Mouse (Mus musculus) intestine, postnatal 0 days (tissue): ENCODE data around the gene Foxc1. TPM values are rescaled to one million over a fixed set of nuclear protein-coding genes. Genes with fewer than 3 reads are reported as not detected.

ENCODE experiments used
- ATAC-seq: fragments of 200-750 bp; cut with Nextera tagmentation; 2 replicates; pipeline ENCODE4 v1.8.0; 2017; ENCODE audit warnings: mild to moderate bottlenecking, moderate TSS enrichment, moderate library complexity
- H3K27ac ChIP-seq: fragments of 300-500 bp; sonication (generic); 2 replicates; pipeline ENCODE4 v1.5.1; 2014; ENCODE audit warnings: mild to moderate bottlenecking, low read depth, low read length, moderate library complexity
- H3K27me3 ChIP-seq: fragments of 300-500 bp; sonication (generic); replicated peaks from 2 replicates; pipeline ENCODE4 v1.6.1; 2014; ENCODE audit warnings: low read length, mixed read lengths; ENCODE audit not compliant: control insufficient read depth, insufficient read depth
- H3K36me3 ChIP-seq: fragments of 300-500 bp; sonication (generic); 2 replicates; pipeline ENCODE4 v1.6.1; 2014; ENCODE audit warnings: mild to moderate bottlenecking, moderate library complexity; ENCODE audit not compliant: control insufficient read depth, insufficient read depth
- H3K4me1 ChIP-seq: fragments of 300-500 bp; sonication (generic); replicated peaks from 2 replicates; pipeline ENCODE4 v1.6.1; 2014; ENCODE audit warnings: antibody characterized with exemption, low read length, mixed read lengths; ENCODE audit not compliant: control insufficient read depth, insufficient read depth
- H3K4me2 ChIP-seq: fragments of 300-500 bp; sonication (generic); replicated peaks from 2 replicates; pipeline ENCODE4 v1.6.1; 2014; ENCODE audit warnings: low read depth, mild to moderate bottlenecking, moderate library complexity
- H3K4me3 ChIP-seq: fragments of 300-500 bp; sonication (generic); 2 replicates; pipeline ENCODE4 v1.5.1; 2014; ENCODE audit warnings: low read depth, low read length
- H3K9ac ChIP-seq: fragments of 300-500 bp; sonication (generic); 2 replicates; pipeline ENCODE4 v1.6.1; 2014; ENCODE audit warnings: mild to moderate bottlenecking, low read depth, low read length
- H3K9me3 ChIP-seq: fragments of 300-500 bp; sonication (generic); 2 replicates; pipeline ENCODE4 v1.6.1; 2016; ENCODE audit warnings: mixed run types; ENCODE audit not compliant: control insufficient read depth
- CTCF ChIP-seq: sonication (generic); IDR thresholded peaks from 2 replicates; pipeline ENCODE4 v1.5.1; 2016; ENCODE audit warnings: low read depth, mild to moderate bottlenecking, control low read depth, antibody characterized with exemption, moderate library complexity
- WGBS: fragments of 180-500 bp; shearing (Covaris S2); extraction: QIAGEN DNeasy Blood & Tissue Kit; methylation state at CpG from one replicate; pipeline ENCODE4 v1.1.7; 2014; 5-methylcytosine and 5-hydroxymethylcytosine counted together
- polyA plus RNA-seq: library from polyadenylated mRNA; unstranded; fragments of >200 nt; fragmentation: Nextera tagmentation; extraction: Ambion mirVana; gene quantifications from 2 replicates; pipeline ENCODE4 v1.2.1, GENCODE M21; 2015

Gene Foxc1
- 0.08 and 0.12 TPM in 2 replicates for polyA plus RNA-seq

DNA sequence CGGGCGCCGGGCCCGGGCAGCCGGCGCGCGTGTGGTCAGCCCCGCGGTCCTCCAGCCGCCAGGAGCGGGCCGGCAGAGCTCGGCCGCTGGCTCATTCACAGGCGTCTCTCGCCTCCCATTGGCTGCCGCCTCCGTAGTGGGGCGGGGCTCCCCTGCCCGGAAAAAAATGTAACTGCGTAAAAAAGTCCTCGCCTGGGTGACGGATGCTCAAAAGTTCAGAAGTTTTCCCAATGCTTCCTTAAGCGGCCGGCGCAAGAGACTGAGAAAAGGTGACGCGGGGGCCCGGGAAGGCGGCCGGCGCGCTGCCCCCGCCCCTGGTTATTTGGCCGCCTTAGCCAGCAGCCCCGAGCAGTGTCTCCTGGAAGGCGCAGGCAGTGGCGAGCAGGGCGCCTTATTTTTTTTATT, at the start of gene Foxc1:
Foxc1 (plus strand) TSS at position 206 of the 405 bp plus-strand sequence.
- Histone ChIP-seq H3K4me2 (peak within 1 kb of the TSS; percentile 98), H3K9me3 (no peaks in the 10 kb centered on the region), H3K4me3 (peak within 1 kb of the TSS; percentile 56), H3K36me3 (no peaks in the 10 kb centered on the region), H3K4me1 (peaks cover 5% of the 10 kb centered on the region), H3K27me3 (peaks cover 94% of the 10 kb centered on the region), H3K27ac (no peak within 1 kb of the TSS), H3K9ac (0 out of 2 replicates have a peak within 1 kb of the TSS, but pooled peaks have one; percentile 27)
- WGBS: under 1% methylated on average over 40 of the region's 40 CpGs
- no peak for TF ChIP-seq CTCF
- peak; percentile 66 for ATAC-seq

DNA sequence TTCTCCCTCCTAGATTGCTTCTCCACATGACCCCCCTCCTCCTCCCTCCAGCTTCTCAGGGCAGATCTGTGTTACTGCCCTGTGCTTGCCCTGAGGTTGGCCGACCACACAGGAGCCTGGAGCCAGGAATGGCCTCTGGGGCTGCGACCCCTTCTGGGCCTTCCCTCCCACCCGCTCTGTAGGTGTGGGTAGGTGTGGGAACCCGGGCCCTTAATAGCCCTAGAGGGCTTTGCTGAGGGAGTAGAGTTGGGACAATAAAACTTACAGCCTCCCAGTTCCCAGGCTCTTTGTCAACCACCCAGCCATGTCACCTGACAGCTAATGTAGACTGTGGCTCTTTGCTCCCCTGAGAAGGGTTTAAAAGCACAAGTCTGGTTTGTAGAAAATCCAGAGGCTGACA, 46.0 kb upstream of the Foxc1 start:
- 4% methylated on average over 4 of the region's 4 CpGs for WGBS
- H3K9me3 ChIP-seq: no peaks in the 10 kb centered on the region
- H3K4me1 ChIP-seq: no peaks in the 10 kb centered on the region
- no peaks in the 10 kb centered on the region for H3K36me3 ChIP-seq
- no peak overlapping the region for H3K4me3 ChIP-seq
- no peaks in the 10 kb centered on the region for H3K27me3 ChIP-seq
- H3K27ac ChIP-seq: no peak overlapping the region
- H3K4me2 ChIP-seq: no peak overlapping the region
- H3K9ac ChIP-seq: no peak overlapping the region
- ATAC-seq: no peak
- no peak for TF ChIP-seq CTCF

DNA sequence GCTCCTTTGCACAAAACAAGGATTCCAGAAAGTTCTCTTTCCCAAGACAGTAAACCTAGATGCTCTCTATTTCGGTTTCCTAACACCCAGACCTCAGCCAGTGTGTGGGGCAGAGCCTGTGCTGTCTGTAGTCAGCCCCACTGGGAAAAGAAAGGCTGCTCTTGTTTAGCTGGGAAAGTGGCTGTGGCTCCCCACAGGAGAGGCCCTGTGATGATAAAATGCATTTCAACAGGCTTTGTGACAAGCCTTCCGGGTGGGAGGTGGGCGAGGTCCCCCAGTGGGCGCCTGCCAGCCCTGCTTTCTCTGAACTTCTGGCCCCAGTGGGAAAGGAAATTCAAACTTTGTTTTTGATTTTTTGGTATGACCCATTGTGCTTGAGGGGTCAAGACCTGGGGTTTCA, 45.4 kb upstream of the Foxc1 start:
- no peak for ATAC-seq
- Histone ChIP-seq H3K27ac (no peak overlapping the region), H3K4me2 (no peak overlapping the region), H3K4me1 (no peaks in the 10 kb centered on the region), H3K36me3 (no peaks in the 10 kb centered on the region), H3K9ac (no peak overlapping the region), H3K27me3 (no peaks in the 10 kb centered on the region), H3K9me3 (no peaks in the 10 kb centered on the region), H3K4me3 (no peak overlapping the region)
- TF ChIP-seq CTCF: no peak
- WGBS: 75% methylated on average over 4 of the region's 4 CpGs

DNA sequence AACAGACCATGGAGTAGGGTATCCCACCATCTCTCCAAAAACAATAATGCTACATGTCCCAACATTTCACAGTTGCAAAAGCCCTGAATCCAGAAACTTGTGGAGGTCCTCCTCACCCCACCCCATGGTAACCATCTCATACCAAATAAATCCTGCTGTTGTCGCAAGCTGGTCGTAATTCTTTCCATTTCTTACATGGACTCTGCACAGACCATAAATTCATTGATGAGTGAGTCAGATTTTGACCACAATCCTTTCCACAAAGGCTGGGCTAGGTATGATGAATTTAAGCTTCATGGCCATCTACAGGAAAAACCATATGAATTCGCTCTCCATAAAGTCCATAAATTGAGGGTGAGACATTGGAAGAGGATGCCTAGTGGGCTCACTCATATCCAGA, 42.0 kb upstream of the Foxc1 start:
- no peak for ATAC-seq
- no peaks in the 10 kb centered on the region for H3K27me3 ChIP-seq
- H3K4me1 ChIP-seq: no peaks in the 10 kb centered on the region
- 76% methylated on average over 3 of the region's 3 CpGs for WGBS
- H3K36me3 ChIP-seq: no peaks in the 10 kb centered on the region
- H3K27ac ChIP-seq: no peak overlapping the region
- TF ChIP-seq CTCF: no peak
- no peak overlapping the region for H3K4me2 ChIP-seq
- no peaks in the 10 kb centered on the region for H3K9me3 ChIP-seq
- no peak overlapping the region for H3K4me3 ChIP-seq
- H3K9ac ChIP-seq: no peak overlapping the region

GRCm38 (mm10) chr13:31765564-31765963, 40.9 kb upstream of the Foxc1 start:
- no peaks in the 10 kb centered on the region for H3K4me1 ChIP-seq
- no peak overlapping the region for H3K4me2 ChIP-seq
- H3K9ac ChIP-seq: no peak overlapping the region
- WGBS: 76% methylated on average over 2 of the region's 2 CpGs
- no peaks in the 10 kb centered on the region for H3K27me3 ChIP-seq
- TF ChIP-seq CTCF: no peak
- no peaks in the 10 kb centered on the region for H3K9me3 ChIP-seq
- ATAC-seq: no peak
- no peaks in the 10 kb centered on the region for H3K36me3 ChIP-seq
- no peak overlapping the region for H3K27ac ChIP-seq
- no peak overlapping the region for H3K4me3 ChIP-seq

DNA sequence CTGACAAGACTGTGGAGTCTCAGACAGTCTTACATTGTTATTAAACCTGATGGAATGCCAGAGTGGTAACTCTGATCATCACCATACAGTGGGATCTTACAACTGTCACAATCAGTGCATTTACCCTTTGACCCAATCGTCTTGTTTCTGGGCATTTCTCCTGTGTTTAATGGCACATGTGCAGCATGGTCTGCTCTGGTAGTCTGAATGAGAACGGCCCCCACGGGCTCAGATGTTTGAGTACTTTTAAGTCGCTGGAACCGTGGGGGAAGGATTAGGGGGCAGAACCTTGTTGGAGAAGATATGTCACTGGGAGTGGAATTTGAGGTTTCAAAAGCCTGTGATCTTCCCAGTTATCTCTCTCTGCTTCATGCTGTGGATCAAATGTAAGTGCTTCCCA, 33.6 kb upstream of the Foxc1 start:
- no peak overlapping the region for H3K27ac ChIP-seq
- no peaks in the 10 kb centered on the region for H3K36me3 ChIP-seq
- no peak overlapping the region for H3K4me3 ChIP-seq
- no peaks in the 10 kb centered on the region for H3K4me1 ChIP-seq
- H3K9ac ChIP-seq: no peak overlapping the region
- 77% methylated on average over 5 of the region's 5 CpGs for WGBS
- H3K4me2 ChIP-seq: no peak overlapping the region
- H3K27me3 ChIP-seq: no peaks in the 10 kb centered on the region
- no peak for ATAC-seq
- no peak for TF ChIP-seq CTCF
- H3K9me3 ChIP-seq: no peaks in the 10 kb centered on the region

GRCm38 (mm10) chr13:31775762-31776161, 30.7 kb upstream of the Foxc1 start:
- no peak overlapping the region for H3K4me2 ChIP-seq
- no peak for ATAC-seq
- H3K9ac ChIP-seq: no peak overlapping the region
- no peak overlapping the region for H3K4me3 ChIP-seq
- H3K27ac ChIP-seq: no peak overlapping the region
- H3K27me3 ChIP-seq: no peaks in the 10 kb centered on the region
- H3K36me3 ChIP-seq: no peaks in the 10 kb centered on the region
- TF ChIP-seq CTCF: no peak
- WGBS: 75% methylated on average over 5 of the region's 5 CpGs
- no peaks in the 10 kb centered on the region for H3K9me3 ChIP-seq
- H3K4me1 ChIP-seq: no peaks in the 10 kb centered on the region
